Comparison of ENCODE assay signal across 11 mouse cellular contexts in genomic region chr16:20803278-20803930, GRCm38 (mm10).
A peak's percentile ranks its signal among the peaks of the same experiment; 100 is the strongest.
DNase-seq lines count a peak whose midpoint lies in the region.
"Had no signal": no experiment of that assay in that cellular context is flagged by ENCODE, and none has a peak within 500 bp of the region (broad histone marks: within the 10 kb centered on the region; RNA-seq: fewer than 3 reads in every experiment).

No protein-coding gene starts in this region.

- DNase-seq in cerebellum, postnatal 10 days, result peak; percentile 19 to 24
- DNase-seq in cerebellum, postnatal 25 days, result no peak
- DNase-seq in thymus, postnatal 4 days, result peak; percentile 12
- DNase-seq in thymus, postnatal 14 days, result no peak
- peak; percentile 30 to 60 for DNase-seq in lung, adult 18-20 months
- no peak for DNase-seq in left cerebral cortex, adult 11 months (ENCODE audit: low spot score)
- DNase-seq in retina, postnatal 1 day, result no peak
- DNase-seq in urinary bladder, postnatal 36 days (ENCODE audit: low spot score in 2 of 2), result no peak
- DNase-seq: adrenal gland, postnatal 14 days; B cell, adult 2 months; kidney, adult 8-10 months had no signal

Comparison
In these comparisons a context has a peak if more than half of its experiments do, and no peak if none do; other contexts are left out.
1. DNase-seq: peak in cerebellum, postnatal 10 days (2 of 2), thymus, postnatal 4 days (single experiment) and lung, adult 18-20 months (2 of 2); none in cerebellum, postnatal 25 days (0 of 2), thymus, postnatal 14 days (single experiment), left cerebral cortex, adult 11 months (single experiment), retina, postnatal 1 day (single experiment) and urinary bladder, postnatal 36 days (0 of 2).